Mouse (Mus musculus) intestine, postnatal 0 days (tissue): Measurements from ENCODE around the gene Axin2. TPM values are rescaled to one million over a fixed set of nuclear protein-coding genes. Genes with fewer than 3 reads are reported as not detected.

ENCODE experiments used
- ATAC-seq: fragments of 200-750 bp; cut with Nextera tagmentation; 2 replicates; pipeline ENCODE4 v1.8.0; 2017; ENCODE audit warnings: mild to moderate bottlenecking, moderate TSS enrichment, moderate library complexity
- H3K27ac ChIP-seq: fragments of 300-500 bp; sonication (generic); 2 replicates; pipeline ENCODE4 v1.5.1; 2014; ENCODE audit warnings: mild to moderate bottlenecking, low read depth, low read length, moderate library complexity
- H3K27me3 ChIP-seq: fragments of 300-500 bp; sonication (generic); replicated peaks from 2 replicates; pipeline ENCODE4 v1.6.1; 2014; ENCODE audit warnings: low read length, mixed read lengths; ENCODE audit not compliant: control insufficient read depth, insufficient read depth
- H3K36me3 ChIP-seq: fragments of 300-500 bp; sonication (generic); 2 replicates; pipeline ENCODE4 v1.6.1; 2014; ENCODE audit warnings: mild to moderate bottlenecking, moderate library complexity; ENCODE audit not compliant: control insufficient read depth, insufficient read depth
- H3K4me1 ChIP-seq: fragments of 300-500 bp; sonication (generic); replicated peaks from 2 replicates; pipeline ENCODE4 v1.6.1; 2014; ENCODE audit warnings: antibody characterized with exemption, low read length, mixed read lengths; ENCODE audit not compliant: control insufficient read depth, insufficient read depth
- H3K4me2 ChIP-seq: fragments of 300-500 bp; sonication (generic); replicated peaks from 2 replicates; pipeline ENCODE4 v1.6.1; 2014; ENCODE audit warnings: low read depth, mild to moderate bottlenecking, moderate library complexity
- H3K4me3 ChIP-seq: fragments of 300-500 bp; sonication (generic); 2 replicates; pipeline ENCODE4 v1.5.1; 2014; ENCODE audit warnings: low read depth, low read length
- H3K9ac ChIP-seq: fragments of 300-500 bp; sonication (generic); 2 replicates; pipeline ENCODE4 v1.6.1; 2014; ENCODE audit warnings: mild to moderate bottlenecking, low read depth, low read length
- H3K9me3 ChIP-seq: fragments of 300-500 bp; sonication (generic); 2 replicates; pipeline ENCODE4 v1.6.1; 2016; ENCODE audit warnings: mixed run types; ENCODE audit not compliant: control insufficient read depth
- CTCF ChIP-seq: sonication (generic); IDR thresholded peaks from 2 replicates; pipeline ENCODE4 v1.5.1; 2016; ENCODE audit warnings: low read depth, mild to moderate bottlenecking, control low read depth, antibody characterized with exemption, moderate library complexity
- WGBS: fragments of 180-500 bp; shearing (Covaris S2); extraction: QIAGEN DNeasy Blood & Tissue Kit; methylation state at CpG from one replicate; pipeline ENCODE4 v1.1.7; 2014; 5-methylcytosine and 5-hydroxymethylcytosine counted together
- polyA plus RNA-seq: library from polyadenylated mRNA; unstranded; fragments of >200 nt; fragmentation: Nextera tagmentation; extraction: Ambion mirVana; gene quantifications from 2 replicates; pipeline ENCODE4 v1.2.1, GENCODE M21; 2015

Axin2 gene
- polyA plus RNA-seq, 1 experiment from 2014 or later, result 3.1 TPM

GRCm38 (mm10) chr11:108881662-108882061, 38.5 kb upstream of the Axin2 start:
- H3K36me3 ChIP-seq, result no peaks in the 10 kb centered on the region
- TF ChIP-seq CTCF, result no peak
- no peak overlapping the region for H3K27ac ChIP-seq
- no peak overlapping the region for H3K4me2 ChIP-seq
- H3K27me3 ChIP-seq, result no peaks in the 10 kb centered on the region
- 94% methylated on average over 5 of the region's 5 CpGs for WGBS
- no peak overlapping the region for H3K4me3 ChIP-seq
- H3K4me1 ChIP-seq, result no peaks in the 10 kb centered on the region
- no peak for ATAC-seq
- no peaks in the 10 kb centered on the region for H3K9me3 ChIP-seq
- no peak overlapping the region for H3K9ac ChIP-seq

GRCm38 (mm10) chr11:108885276-108885896, 34.8 kb upstream of the Axin2 start:
- 73% methylated on average over 19 of the region's 19 CpGs for WGBS
- no peak overlapping the region for H3K4me3 ChIP-seq
- ATAC-seq, result no peak
- no peak overlapping the region for H3K9ac ChIP-seq
- no peaks in the 10 kb centered on the region for H3K9me3 ChIP-seq
- H3K36me3 ChIP-seq, result no peaks in the 10 kb centered on the region
- no peaks in the 10 kb centered on the region for H3K4me1 ChIP-seq
- no peaks in the 10 kb centered on the region for H3K27me3 ChIP-seq
- no peak overlapping the region for H3K4me2 ChIP-seq
- no peak overlapping the region for H3K27ac ChIP-seq
- no peak for TF ChIP-seq CTCF

- H3K4me2 ChIP-seq, result no peak overlapping the region
- H3K9ac ChIP-seq, result no peak overlapping the region
- no peak for ATAC-seq
- H3K4me1 ChIP-seq, result no peaks in the 10 kb centered on the region
- no peaks in the 10 kb centered on the region for H3K27me3 ChIP-seq
- 82% methylated on average over 8 of the region's 8 CpGs for WGBS
- no peaks in the 10 kb centered on the region for H3K36me3 ChIP-seq
- no peak overlapping the region for H3K4me3 ChIP-seq
- H3K9me3 ChIP-seq, result no peaks in the 10 kb centered on the region
- no peak overlapping the region for H3K27ac ChIP-seq
- TF ChIP-seq CTCF, result no peak
These were observed 34.1 kb upstream of the Axin2 start for GRCm38 (mm10) chr11:108886060-108886459.

- Histone ChIP-seq H3K4me1 (no peaks in the 10 kb centered on the region), H3K36me3 (no peaks in the 10 kb centered on the region), H3K4me2 (0 out of 2 replicates have a peak overlapping the region, but pooled peaks have one; percentile 35), H3K4me3 (no peak overlapping the region), H3K9me3 (no peaks in the 10 kb centered on the region), H3K9ac (no peak overlapping the region), H3K27me3 (no peaks in the 10 kb centered on the region), H3K27ac (no peak overlapping the region)
- 43% methylated on average over 11 of the region's 11 CpGs for WGBS
- no peak for ATAC-seq
- TF ChIP-seq CTCF, result peak; percentile 77
These were observed 31.0 kb upstream of the Axin2 start for GRCm38 (mm10) chr11:108889121-108889520.

GRCm38 (mm10) chr11:108890544-108890943, 29.6 kb upstream of the Axin2 start:
- Histone ChIP-seq H3K9ac (no peak overlapping the region), H3K4me3 (no peak overlapping the region)

GRCm38 (mm10) chr11:108891111-108891870, 28.9 kb upstream of the Axin2 start:
- WGBS, result 28% methylated on average over 17 of the region's 17 CpGs
- H3K9ac ChIP-seq, result peak overlapping the region; percentile 17; the same call in 1 of the 2 replicates
- no peaks in the 10 kb centered on the region for H3K36me3 ChIP-seq
- no peaks in the 10 kb centered on the region for H3K27me3 ChIP-seq
- peak overlapping the region; percentile 53 for H3K4me2 ChIP-seq
- peak overlapping the region; percentile 16; the same call in 1 of the 2 replicates for H3K4me3 ChIP-seq
- H3K27ac ChIP-seq, result no peak overlapping the region
- TF ChIP-seq CTCF, result no peak
- no peaks in the 10 kb centered on the region for H3K9me3 ChIP-seq
- no peak for ATAC-seq
- H3K4me1 ChIP-seq, result no peaks in the 10 kb centered on the region

More at GRCm38 (mm10) chr11:108890544-108890943, 29.6 kb upstream of the Axin2 start:
- 58% methylated on average over 16 of the region's 16 CpGs for WGBS
- H3K27me3 ChIP-seq, result no peaks in the 10 kb centered on the region
- no peak overlapping the region for H3K27ac ChIP-seq
- peak overlapping the region; percentile 53; the same call in 1 of the 2 replicates for H3K4me2 ChIP-seq
- H3K9me3 ChIP-seq, result no peaks in the 10 kb centered on the region
- ATAC-seq, result no peak
- no peaks in the 10 kb centered on the region for H3K4me1 ChIP-seq
- no peak for TF ChIP-seq CTCF
- H3K36me3 ChIP-seq, result no peaks in the 10 kb centered on the region
